Mouse (Mus musculus) urinary bladder, postnatal 36 days (tissue): Measurements from ENCODE around the gene Neb.

Experiments
- DNase-seq, 2 experiments: peaks; one replicate each; pipeline ENCODE4 v3.0.0; 2022; ENCODE audit warnings: low spot score in 2 of 2, mixed read lengths in 1 of 2

Neb gene

DNA sequence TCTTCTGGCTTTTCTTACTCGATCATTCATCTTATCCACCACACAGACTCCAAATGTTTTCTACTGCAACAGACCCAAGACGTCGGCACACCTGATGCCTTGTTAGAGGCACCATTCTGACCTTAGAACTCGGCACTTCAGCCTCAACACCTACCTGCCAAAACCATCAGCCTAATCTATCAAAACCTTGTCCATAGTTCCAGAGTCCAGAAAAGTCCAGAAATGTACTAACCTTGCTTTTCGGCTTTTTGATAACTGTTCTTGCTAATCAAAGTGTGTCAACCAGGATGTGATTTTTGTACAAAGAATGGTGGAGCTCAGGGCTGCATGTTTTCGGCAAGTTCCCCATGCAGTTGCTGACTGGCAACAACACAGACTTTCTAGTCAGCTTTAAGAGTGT lies 3.6 kb downstream of the Neb start:
- no peak for DNase-seq

DNA sequence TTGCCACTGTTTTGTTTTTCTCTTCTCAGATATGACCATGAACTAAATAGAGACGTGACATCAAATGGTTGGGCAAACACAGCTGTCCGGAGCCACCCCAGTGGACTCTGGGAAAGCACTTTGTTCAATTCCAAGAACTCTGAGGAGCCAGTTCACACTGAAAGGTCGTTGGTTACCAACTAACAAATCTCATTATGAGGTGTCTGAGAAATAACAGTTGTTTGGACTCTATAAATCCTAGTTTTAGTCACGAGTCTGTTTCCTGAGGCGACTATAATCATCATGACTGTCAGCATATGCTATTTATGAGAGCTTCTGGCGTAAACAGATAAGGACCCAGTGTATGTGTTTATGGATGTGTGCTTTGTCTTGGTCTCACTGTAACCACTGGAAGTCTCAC lies 5.8 kb downstream of the Neb start:
- no peak for DNase-seq

DNA sequence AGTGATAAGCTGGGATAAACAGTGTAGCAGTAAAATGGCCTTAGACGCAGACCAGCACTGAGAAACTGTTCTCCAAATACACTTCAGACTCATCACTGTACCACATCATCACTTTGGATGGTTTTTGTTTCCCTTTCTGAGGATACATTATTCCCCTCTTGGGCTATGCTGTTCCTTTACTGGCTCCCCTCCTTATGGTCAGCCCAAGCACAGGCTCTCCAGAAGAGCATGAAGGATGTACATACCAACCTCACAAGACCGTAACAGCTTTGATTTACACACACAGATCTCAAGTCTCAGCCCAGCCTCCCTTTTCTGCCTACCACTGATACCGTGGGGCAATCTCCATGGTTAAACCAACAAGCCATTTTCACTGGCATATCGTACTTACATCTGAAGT lies 6.2 kb downstream of the Neb start:
- DNase-seq = no peak

DNA sequence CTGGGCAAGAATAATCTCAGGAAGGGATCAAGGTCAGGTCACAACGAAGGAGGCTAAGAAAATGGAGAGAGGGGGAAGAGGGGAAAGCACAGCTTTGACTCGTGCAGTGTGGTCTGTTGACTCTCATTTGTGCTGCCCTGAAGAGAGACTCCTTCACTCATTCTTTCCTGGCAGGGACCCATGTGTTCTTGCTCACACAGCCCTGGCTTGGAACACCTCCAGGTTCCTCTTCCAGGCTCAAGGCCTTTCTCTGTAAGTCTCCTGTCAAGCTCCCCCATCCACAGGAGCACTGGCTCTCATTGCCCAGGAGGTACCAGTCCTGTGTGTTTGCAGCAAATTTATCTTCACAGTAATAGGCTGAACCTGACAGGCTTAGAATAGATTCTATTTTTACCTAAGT lies 7.2 kb downstream of the Neb start:
- peak in 1 of 2 experiments; percentile 26 for DNase-seq

DNA sequence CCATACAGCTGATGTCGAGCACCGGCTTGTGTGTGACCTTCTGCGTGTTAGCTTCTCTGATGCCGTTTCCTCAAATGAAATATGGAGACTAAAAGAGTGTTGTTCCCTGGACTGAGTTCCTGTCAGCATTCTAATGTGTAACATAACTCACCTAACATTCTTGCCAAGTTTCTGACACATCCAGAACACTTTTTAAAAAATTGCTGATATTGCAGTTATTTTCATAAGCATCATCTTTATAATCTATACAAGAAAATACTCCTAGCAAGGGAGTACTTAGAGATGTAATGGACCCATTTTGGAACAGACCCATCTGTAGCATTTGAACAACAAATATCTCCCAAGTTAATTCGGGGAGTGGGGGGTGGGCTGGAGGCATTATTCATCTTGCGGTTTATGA lies 8.7 kb downstream of the Neb start:
- DNase-seq = no peak

DNA sequence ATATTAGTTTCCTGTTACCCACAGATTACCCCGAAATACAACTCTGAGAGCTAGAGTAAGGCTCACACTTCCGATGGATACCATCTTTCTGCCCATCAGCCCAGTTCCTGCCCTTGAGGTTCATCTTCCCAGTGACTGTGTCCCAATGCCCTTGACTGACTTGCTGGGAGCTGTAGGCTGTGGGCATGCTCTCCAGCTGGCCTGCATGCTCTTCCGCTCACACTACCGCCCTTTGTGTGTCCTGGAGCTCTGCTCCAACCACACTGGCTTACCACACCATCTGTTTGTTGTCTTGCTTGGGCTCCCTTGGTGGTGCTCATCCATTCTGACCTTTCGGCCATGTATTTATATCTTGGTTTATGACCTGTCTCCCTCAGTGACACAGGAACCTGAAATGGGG lies 10.6 kb downstream of the Neb start:
- no peak for DNase-seq

DNA sequence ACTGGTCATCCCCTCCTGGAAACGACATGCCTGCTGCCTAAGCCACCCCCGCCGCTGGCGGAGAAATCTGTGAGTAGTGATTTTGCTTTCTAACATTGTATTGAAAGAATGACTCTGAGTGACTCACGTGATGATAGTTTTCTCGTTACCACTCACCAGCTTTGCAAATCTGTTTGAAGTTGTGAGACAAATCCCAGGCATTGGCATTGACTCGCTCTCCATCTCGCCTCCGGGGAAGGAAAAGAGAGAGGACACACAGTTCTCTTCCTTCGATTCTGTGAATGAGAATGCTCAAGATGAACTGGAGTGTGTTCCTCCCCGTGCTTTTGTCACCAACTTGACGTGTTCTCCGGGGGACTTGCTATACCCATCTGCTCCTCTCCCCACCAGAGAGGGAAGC lies 11.0 kb downstream of the Neb start:
- DNase-seq = no peak

DNA sequence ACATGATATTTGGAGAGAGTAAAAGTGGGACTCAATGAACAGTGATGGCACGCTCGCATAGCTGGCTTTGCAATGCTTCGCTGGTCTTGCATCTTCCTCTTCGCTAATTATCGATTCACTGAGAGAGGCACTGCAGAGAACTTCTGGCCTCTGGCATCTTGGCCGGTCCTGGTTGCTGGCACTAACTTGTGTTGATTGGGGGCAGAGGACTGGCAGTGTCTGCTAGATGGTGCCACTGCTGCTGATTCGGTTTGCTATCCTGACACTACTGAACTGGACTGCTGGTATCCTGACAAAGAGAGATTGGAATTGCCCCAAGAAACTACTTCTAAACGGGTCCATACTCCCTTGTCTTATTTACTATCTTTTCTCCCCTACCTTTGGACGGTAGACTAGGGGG lies 17.2 kb downstream of the Neb start:
- DNase-seq = no peak

DNA sequence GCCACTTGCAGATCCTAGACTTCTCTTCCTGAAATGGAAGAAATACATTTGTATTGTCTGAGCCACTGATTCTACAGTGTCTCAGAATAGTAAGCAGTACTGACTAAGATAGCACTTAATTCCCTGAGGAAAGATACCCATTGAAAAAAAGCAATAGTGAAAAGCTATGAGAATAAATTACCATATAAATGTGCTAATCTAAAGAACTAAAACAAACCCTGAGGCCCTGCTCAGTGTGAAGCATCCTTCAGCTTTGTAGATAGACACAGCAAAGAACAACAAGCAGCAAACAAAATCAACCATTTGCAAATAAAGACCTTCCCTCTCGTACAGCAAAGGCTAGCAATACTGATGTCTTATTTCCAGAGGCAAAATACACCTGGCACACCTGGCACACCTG lies 18.6 kb downstream of the Neb start:
- no peak for DNase-seq

DNA sequence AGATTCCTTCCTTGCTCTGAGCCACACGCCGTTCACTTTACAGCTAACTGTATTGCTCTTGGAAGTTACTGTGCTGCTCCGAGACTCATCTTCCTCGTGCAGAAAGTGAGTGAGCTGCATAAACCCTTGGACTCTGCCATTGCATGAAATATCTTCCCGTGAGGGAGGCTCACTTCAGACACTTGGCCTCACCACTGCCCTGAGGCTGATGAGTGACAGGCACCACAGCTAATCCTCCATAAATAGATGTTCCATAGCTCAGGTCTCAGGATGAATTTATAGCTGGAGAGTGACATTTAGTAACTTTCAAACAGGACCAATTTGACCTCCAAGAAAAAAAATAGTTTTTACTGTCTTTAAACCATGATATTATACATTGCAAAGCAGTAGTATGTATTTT lies 20.1 kb downstream of the Neb start:
- DNase-seq = no peak

DNA sequence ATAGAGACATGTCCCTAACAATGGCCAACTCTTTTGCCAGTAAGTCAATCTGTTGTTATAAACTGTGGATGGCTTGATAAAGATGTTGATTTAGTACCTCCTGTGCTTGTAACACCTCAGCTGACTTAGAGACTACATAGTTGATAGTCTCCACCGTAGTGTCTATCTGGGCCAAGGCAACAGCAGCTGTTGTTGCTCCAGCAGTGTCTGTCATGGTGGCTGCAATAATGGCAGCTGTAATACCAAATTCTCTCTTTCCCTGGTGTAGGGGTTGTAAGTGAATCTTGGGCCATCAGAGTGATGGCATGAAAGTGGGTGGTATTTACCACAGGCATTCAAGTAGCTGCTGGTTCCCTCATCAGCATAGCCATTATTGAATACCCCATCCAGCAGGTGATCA lies 27.2 kb downstream of the Neb start:
- no peak for DNase-seq

DNA sequence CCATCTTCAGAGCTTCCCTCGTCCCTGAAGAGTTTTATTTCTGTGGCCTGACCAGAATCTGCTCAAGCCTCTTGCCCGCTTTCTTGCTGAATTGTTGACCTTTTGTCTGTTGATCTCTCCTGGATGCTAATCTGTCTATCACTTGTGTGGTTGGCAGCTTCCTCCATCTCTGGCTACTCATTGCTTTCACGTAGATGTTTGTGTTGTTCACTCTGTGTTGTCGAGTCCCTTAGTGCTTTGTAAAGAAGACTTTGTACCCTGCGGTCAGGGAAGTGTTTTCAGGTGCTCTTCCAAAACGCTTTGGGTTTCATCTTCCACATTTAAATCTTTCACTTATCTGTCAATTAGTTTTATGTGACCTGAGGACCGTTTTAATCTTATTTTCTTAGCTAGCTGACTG lies 37.3 kb downstream of the Neb start:
- DNase-seq = no peak

DNA sequence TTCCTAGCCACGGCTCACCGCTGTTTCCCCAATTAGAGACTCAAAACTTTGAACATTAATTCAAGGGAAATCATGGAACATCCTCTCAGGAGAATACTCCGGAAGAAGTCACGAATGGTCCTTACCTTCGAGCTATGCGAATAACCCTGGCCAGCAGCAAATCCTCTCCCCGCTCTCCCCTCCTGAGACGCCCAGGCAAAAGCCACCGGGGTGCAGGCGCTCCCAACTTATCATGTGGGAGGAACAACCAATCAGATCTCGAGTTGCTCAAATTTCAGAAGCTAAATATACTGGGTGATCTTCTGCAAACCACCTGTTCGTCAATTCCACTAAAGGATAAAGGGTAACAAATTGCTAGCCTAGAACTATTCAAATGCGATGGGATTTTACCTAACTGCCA lies 42.7 kb downstream of the Neb start:
- no peak for DNase-seq

DNA sequence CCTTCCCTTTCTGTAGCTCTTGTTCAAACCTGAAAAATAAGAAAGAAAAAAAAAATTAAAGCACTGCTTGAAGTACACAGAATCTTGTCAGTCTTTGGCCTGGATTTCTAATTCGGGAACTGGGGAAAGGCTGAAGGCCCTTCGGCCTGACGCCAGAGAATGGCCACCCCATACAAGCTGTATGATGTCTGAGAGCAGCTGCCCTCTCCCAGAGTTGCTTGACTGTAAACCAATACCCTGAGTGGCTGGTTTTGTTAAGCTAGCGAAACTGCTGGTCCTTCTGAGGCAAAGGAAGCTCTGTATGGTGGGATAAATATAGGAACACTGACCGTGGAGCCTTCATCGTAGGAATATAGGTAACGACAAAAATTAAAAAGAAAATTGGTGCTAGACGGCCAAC lies 43.2 kb downstream of the Neb start:
- DNase-seq = no peak

DNA sequence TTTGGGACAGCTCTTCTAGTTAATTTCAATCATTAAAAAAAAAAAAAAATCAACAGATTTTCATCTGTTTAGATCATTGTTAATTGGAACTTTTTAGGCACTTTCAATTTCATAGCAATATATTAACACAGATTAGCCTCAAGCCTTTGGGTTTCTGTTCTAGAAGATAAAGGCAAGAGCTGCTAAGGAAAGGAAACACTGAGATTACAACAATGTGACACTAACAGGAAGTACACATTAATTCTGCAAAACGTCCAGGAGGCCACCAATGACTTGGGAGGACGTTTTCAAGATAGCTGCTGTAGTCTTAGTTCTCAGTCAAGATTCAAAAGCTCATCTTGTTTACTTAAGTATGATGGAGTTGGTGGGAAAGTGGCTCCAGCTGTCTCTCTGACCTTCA lies 44.7 kb downstream of the Neb start:
- no peak for DNase-seq

DNA sequence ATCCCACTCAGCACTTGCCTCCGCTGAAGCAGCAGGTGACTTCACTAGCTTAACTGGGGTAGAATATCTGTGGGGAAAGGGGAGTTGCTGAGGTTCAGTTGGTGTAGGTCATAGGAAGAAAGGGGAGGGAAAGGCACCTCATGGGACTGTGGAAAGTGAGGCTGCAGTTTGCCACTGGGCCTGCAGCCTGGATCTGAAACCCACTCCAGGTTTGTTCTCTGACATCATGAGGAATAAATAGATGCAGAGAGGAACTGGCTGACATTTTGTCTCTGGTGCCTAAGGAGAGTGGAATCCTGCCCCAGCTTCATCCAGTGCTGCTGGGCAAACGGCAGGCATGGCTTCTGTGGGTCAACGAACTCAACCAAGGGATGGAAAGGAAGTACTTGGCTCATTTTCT lies 46.5 kb downstream of the Neb start:
- DNase-seq = no peak

DNA sequence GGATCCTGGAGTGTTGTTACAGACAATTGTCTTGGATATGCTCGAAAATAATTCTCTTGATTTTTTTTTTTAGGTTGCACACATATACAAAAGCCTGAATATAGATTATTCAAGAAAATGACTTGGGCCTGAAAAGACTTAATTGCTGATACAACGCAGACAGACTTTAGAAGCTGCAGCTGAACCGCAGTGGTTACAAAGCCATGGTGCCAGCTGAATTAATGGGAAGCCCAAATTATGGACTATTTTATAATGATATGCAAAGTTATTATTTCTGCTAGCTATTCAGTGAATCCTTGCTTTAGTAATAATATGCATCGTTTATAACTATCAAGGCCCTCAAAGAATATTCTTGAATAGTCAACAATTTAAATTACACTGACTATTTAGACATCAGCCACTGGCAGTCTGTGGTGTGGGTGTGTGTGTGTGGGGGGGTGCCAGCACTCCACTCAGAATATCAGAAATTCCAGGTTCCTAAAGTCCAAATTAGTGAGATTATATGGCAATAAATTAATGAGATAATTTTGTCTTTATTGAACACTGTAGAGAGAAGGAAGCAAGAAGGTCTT lies 50.9 kb downstream of the Neb start:
- no peak for DNase-seq

DNA sequence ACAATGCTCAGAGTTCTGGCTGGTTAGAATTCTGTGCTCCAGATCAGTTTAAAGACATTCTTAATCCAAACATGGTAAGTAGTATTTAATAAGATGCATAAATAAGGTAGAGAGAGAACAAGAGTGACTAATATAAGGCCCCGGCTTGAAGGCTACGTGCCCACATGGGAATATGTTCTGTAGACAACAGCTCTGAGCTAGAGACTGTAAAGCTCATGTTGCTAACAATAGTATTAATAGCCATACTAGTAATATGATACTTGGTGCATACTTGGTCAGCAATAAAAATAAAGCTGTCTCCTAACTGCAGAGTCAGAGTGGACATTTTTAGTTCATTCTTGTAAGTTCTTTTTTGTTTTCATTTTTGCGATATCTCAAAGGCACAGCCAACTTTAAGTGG lies 56.4 kb downstream of the Neb start:
- no peak for DNase-seq

DNA sequence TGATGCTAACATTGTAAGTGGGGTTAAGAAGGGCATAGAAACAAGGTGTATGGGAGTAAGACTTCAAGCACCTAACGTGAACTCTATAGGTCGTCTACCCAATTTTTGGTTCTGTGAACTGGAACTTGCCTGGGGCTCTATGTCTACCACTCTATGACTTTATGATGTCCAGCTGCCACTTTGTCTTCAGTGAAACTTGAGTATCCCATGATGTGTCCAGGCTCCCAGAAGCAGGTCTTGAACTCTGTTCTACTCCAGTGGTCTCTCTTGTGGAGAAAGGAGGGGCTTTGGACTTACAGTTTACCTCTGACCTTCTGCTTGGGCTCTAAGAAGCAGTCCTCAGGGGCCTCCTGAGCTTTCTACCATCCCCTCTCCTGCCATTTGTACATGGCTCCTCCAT lies 58.1 kb downstream of the Neb start:
- no peak for DNase-seq

DNA sequence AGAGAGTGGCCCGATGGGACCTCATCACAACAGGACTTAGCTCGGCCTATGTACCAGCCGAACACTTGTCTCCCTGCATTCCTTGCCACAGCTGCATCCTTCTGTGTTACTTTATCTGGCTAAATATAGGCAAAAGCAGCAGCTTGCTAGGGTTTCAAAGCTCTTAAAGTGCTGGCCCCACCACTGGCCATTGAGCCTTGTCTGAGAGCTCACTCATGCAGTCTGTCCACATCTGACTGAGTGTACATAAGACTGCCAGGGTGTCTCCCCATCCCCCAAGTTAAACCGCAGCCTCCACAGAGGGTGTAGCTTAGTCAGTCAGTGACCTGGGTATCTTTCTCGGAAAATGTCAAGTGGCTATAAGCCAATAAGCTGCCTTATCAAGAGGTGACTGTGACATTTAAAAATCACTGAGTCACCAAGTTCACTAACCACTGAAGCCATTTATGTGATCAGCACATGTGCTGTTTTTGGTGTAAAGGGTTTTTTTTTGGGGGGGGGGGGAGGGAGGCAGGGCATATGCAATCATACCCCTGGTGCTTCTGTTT lies 59.2 kb downstream of the Neb start:
- DNase-seq = peak; percentile 38 to 48

DNA sequence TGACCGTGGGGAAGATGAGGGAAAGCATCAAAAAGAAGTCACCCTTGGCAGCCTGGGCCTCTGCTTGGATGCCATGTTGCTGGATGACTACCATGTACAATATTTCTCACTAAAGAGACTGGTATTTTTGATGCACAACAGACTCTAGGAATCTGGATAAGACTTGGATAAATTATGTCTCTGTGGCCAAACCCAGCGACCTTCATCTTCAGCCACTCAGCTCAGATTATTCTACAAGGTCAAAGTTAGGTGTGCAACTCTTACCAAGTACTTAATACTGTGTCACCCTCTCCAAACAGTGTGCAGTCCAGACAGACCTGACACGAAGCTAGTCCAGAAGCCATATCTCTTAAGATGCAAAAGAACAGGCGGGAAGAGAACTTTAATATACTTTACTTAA lies 60.8 kb downstream of the Neb start:
- DNase-seq = no peak

DNA sequence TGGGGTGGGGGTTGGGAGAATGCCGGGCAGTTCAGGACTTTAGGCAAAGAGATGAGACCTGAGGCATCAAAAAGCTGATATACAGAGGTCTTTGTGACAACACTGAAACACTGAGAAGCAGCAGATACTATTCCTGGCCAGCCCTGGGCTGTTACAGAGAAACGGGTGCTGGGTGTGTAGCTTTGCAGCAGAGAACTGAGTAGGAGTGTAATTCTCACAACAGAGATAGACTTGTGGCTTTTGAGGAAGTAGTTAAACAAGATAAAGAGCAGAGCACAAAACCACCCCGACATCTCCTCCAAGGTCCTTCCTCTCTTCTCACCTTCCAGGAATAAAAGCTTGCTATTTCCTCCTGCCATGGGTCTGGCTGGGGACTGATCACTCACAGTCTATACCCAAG lies 62.5 kb downstream of the Neb start:
- no peak for DNase-seq

DNA sequence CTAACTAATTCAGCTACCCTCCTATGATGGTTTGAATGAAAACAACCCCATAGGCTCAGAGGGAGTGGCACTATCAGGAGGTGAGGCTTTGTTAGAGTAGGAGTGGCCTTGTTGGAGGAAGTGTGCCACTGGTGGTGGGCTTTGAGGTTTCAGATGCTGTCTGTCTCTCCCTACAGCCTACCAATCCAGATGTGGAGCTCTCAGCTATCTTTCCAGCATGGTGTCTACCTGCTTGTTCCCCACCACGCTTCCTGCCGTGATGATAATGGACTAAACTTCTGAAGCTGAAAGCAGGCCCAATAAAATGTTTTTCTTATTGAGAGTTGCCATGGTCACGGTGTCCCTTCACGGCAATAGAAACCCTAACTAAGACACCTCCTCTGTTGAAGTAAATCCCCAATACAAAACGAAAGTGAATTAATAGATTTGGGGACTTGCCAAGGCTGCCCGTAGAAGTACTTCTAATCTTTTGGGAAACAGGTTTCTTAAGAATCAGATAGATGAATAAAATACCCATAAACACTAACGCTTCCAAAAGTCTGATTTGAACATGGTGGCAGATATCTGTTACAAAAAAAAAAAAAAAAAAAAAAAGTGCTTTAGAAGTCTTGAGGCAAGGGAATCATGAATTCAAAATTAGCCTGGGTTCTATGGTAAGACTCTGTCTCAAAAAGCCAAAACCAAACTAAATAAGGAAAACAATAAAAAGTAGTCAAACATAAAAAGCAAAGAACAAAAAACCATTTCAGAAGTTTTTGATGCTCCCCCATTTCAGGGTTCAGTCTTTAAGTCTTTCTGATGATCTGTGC lies 63.1 kb downstream of the Neb start:
- no peak for DNase-seq

DNA sequence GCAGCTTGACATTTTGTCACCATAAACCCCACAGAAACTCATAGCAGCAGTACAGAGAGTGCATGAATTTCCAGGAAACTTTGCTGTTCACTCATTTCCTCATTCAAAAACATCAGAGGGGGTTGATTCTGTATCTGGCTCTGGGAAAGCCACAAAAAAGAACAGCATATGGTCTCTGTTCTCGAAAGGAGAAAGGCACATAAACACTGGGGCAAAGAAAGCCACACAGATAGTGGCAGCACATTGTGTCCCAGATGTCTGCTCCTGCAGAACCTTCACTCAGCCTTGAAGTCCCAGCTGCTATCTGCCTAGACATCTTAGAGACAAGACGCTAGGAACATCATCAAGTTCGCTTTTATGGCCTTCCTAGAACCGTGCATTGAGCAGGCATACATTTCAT lies 67.5 kb downstream of the Neb start:
- no peak for DNase-seq
